Mouse (Mus musculus) brain, embryonic 14.5 days (tissue): ENCODE data around the gene Crlf3. TPM values are rescaled to one million over a fixed set of nuclear protein-coding genes. Genes with fewer than 3 reads are reported as not detected.

Experiments used
- DNase-seq: peaks from one replicate; pipeline ENCODE4 v3.0.0-alpha.2; 2011; ENCODE audit warnings: low read depth
- CTCF ChIP-seq: fragments of 200-500 bp; IDR thresholded peaks from 2 replicates; pipeline ENCODE4 v1.5.1; 2012; ENCODE audit warnings: inconsistent platforms, mild to moderate bottlenecking, moderate library complexity, borderline replicate concordance; ENCODE audit not compliant: insufficient read depth, insufficient read length; ENCODE audit errors: extremely low read depth
- POLR2A ChIP-seq: fragments of 200-500 bp; IDR thresholded peaks from 2 replicates; pipeline ENCODE4 v1.6.1; 2012; ENCODE audit warnings: mild to moderate bottlenecking, inconsistent platforms, borderline replicate concordance; ENCODE audit not compliant: poor library complexity, insufficient read depth, insufficient read length, severe bottlenecking; ENCODE audit errors: extremely low read depth
- polyA plus RNA-seq: library from polyadenylated mRNA; depleted of rRNA; stranded (reverse); fragments of >200 nt; gene quantifications from 2 replicates; pipeline ENCODE4 v1.2.3, GENCODE M21; 2012; rRNA removed

Crlf3 gene
- 12.4 and 13.5 TPM in 2 replicates for polyA plus RNA-seq

- DNase-seq, result peak; percentile 95
- 0 out of 2 replicates have a peak, but pooled peaks have one; percentile 2 for TF ChIP-seq CTCF
- TF ChIP-seq POLR2A, result peak; percentile 92
Measured at GRCm38 (mm10) chr11:80080826-80081728, at the start of gene Crlf3. TSS of gene Crlf3 (minus strand) at chr11:80080991.

- no peak for TF ChIP-seq CTCF
- TF ChIP-seq POLR2A, result no peak
- DNase-seq, result no peak
Measured at GRCm38 (mm10) chr11:80116411-80116810, 35.6 kb upstream of the Crlf3 start.

GRCm38 (mm10) chr11:80104407-80104806 is 23.6 kb upstream of the Crlf3 start:
- DNase-seq, result no peak
- no peak for TF ChIP-seq POLR2A
- no peak for TF ChIP-seq CTCF

GRCm38 (mm10) chr11:80101298-80101697 is 20.5 kb upstream of the Crlf3 start:
- no peak for DNase-seq
- TF ChIP-seq POLR2A, result no peak
- no peak for TF ChIP-seq CTCF

GRCm38 (mm10) chr11:80098444-80099056 is 17.8 kb upstream of the Crlf3 start:
- no peak for TF ChIP-seq POLR2A
- TF ChIP-seq CTCF, result no peak
- DNase-seq, result no peak

GRCm38 (mm10) chr11:80090555-80091164 is 9.9 kb upstream of the Crlf3 start:
- no peak for DNase-seq
- TF ChIP-seq POLR2A (no peak), CTCF (no peak)

GRCm38 (mm10) chr11:80089817-80090214 is 9.0 kb upstream of the Crlf3 start:
- TF ChIP-seq POLR2A (no peak), CTCF (no peak)

GRCm38 (mm10) chr11:80088917-80089816 is 8.4 kb upstream of the Crlf3 start, which contains the start of gene Atad5:
TSS of gene Atad5 (plus strand) at chr11:80089400.
- peak; percentile 94 for DNase-seq
- TF ChIP-seq POLR2A, result no peak
- TF ChIP-seq CTCF, result no peak

More at GRCm38 (mm10) chr11:80089817-80090214, 9.0 kb upstream of the Crlf3 start:
- no peak for DNase-seq

GRCm38 (mm10) chr11:80086844-80087243 is 6.1 kb upstream of the Crlf3 start:
- peak; percentile 88 for TF ChIP-seq CTCF
- no peak for TF ChIP-seq POLR2A
- DNase-seq, result peak; percentile 89

GRCm38 (mm10) chr11:80085356-80086055 is 4.7 kb upstream of the Crlf3 start:
- TF ChIP-seq CTCF (no peak), POLR2A (no peak)
- DNase-seq, result no peak

- no peak for DNase-seq
- TF ChIP-seq POLR2A (no peak), CTCF (no peak)
Measured at GRCm38 (mm10) chr11:80081786-80082319, 1.1 kb upstream of the Crlf3 start.
